Mouse (Mus musculus) liver, embryonic 14.5 days (tissue): ENCODE results near the gene Acat2. TPM values are rescaled to one million over a fixed set of nuclear protein-coding genes. Genes with fewer than 3 reads are reported as not detected.
A peak's percentile ranks its signal among the peaks of the same experiment; 100 is the strongest.
"Not testable (repeated sequence)": the region's sequence is repeated elsewhere in the genome, so short reads cannot be mapped to it uniquely, and the experiment has no call there.

Experiments used
- ATAC-seq: fragments of 200-750 bp; cut with Nextera tagmentation; 2 replicates; pipeline ENCODE4 v1.8.0; 2017; ENCODE audit warnings: moderate number of reproducible peaks, mild to moderate bottlenecking, moderate library complexity; ENCODE audit not compliant: insufficient read depth
- DNase-seq, 3 experiments: peaks; one replicate each; pipeline ENCODE4 v3.0.0-alpha.2; 2012 to 2013; ENCODE audit warnings: low read depth in 3 of 3, low spot score in 3 of 3
- H3K27ac ChIP-seq: fragments of 300-500 bp; sonication (generic); 2 replicates; pipeline ENCODE4 v1.5.1; 2014; ENCODE audit warnings: moderate library complexity, mild to moderate bottlenecking, control low read depth, inconsistent platforms
- H3K27me3 ChIP-seq: fragments of 300-500 bp; sonication (generic); 2 replicates; pipeline ENCODE4 v1.6.1; 2014; ENCODE audit warnings: mild to moderate bottlenecking, low read length, moderate library complexity; ENCODE audit not compliant: control insufficient read depth, insufficient read depth
- H3K36me3 ChIP-seq: fragments of 300-500 bp; sonication (generic); replicated peaks from 2 replicates; pipeline ENCODE4 v1.6.1; 2014; ENCODE audit warnings: low read depth; ENCODE audit not compliant: control insufficient read depth, insufficient read depth
- H3K4me1 ChIP-seq, 2 experiments: fragments of 200-500 bp in 1 of 2; fragments of 300-500 bp in 1 of 2; sonication (generic) in 1 of 2; replicated peaks; 2 replicates each; pipeline ENCODE4 v1.6.1; 2012 to 2014; ENCODE audit warnings: antibody characterized with exemption in 1 of 2, inconsistent platforms in 1 of 2, low read length in 1 of 2; ENCODE audit not compliant: control insufficient read depth in 2 of 2, insufficient read depth in 2 of 2
- H3K4me2 ChIP-seq: fragments of 300-500 bp; sonication (generic); 2 replicates; pipeline ENCODE4 v1.6.1; 2014; ENCODE audit warnings: low read depth, mild to moderate bottlenecking, control low read depth, moderate library complexity
- H3K4me3 ChIP-seq, 2 experiments: fragments of 200-500 bp in 1 of 2; fragments of 300-500 bp in 1 of 2; sonication (generic) in 1 of 2; 2 replicates each; pipeline ENCODE4 v1.5.1; 2012 to 2014; ENCODE audit warnings: low read depth in 2 of 2, low read length in 2 of 2, mild to moderate bottlenecking in 2 of 2, control low read depth in 1 of 2, inconsistent platforms in 1 of 2, moderate library complexity in 1 of 2; ENCODE audit not compliant: insufficient read depth in 1 of 2
- H3K9ac ChIP-seq: fragments of 300-500 bp; sonication (generic); replicated peaks from 2 replicates; pipeline ENCODE4 v1.6.1; 2014; ENCODE audit warnings: mild to moderate bottlenecking, control low read depth, moderate library complexity
- H3K9me3 ChIP-seq: fragments of 300-500 bp; sonication (generic); 2 replicates; pipeline ENCODE4 v1.6.1; 2016; ENCODE audit warnings: low read length, mixed read lengths; ENCODE audit not compliant: control insufficient read depth
- CTCF ChIP-seq: IDR thresholded peaks from 2 replicates; pipeline ENCODE4 v1.5.1; 2016; ENCODE audit warnings: antibody characterized with exemption, low read depth, control low read depth
- EP300 ChIP-seq: IDR thresholded peaks from 2 replicates; pipeline ENCODE4 v1.6.1; 2016; ENCODE audit warnings: antibody characterized with exemption, low read depth
- WGBS: fragments of 180-500 bp; shearing (Covaris S2); extraction: QIAGEN DNeasy Blood & Tissue Kit; methylation state at CpG from one replicate; pipeline ENCODE4 v1.1.7; 2014; ENCODE audit not compliant: insufficient replicate concordance; 5-methylcytosine and 5-hydroxymethylcytosine counted together
- polyA plus RNA-seq, 2 experiments: library from polyadenylated mRNA; depleted of rRNA in 1 of 2; stranded (reverse) in 1 of 2; unstranded in 1 of 2; fragments of >200 nt; fragmentation: Nextera tagmentation in 1 of 2; extraction: Ambion mirVana in 1 of 2; gene quantifications; 2 replicates each; pipeline versions ENCODE4 v1.2.1 to v1.2.3; 2012 to 2014

Acat2 gene
- polyA plus RNA-seq, 2 experiments, result 36.3 to 55.4 TPM

DNA sequence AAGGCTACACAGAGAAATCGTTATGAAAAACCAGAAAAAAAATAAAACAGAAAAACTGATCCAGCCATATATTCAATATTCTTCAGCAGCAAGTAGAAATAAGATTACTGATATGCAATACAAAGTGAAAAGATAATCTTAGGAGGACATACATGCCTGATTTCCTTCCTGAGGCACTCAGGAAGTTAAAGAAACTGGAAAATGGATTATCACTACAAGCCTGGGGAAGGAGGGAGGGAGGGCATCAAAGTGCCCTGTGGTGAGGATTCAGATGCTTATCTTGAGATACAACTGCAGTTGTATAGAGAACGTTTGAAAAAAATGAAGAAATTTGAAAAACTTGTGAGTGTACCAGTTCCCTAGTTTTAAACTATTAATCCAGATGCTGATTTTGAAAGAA, 23.4 kb upstream of the Acat2 start:
- no peak for DNase-seq
- peaks cover 57% of the 10 kb centered on the region for H3K36me3 ChIP-seq

DNA sequence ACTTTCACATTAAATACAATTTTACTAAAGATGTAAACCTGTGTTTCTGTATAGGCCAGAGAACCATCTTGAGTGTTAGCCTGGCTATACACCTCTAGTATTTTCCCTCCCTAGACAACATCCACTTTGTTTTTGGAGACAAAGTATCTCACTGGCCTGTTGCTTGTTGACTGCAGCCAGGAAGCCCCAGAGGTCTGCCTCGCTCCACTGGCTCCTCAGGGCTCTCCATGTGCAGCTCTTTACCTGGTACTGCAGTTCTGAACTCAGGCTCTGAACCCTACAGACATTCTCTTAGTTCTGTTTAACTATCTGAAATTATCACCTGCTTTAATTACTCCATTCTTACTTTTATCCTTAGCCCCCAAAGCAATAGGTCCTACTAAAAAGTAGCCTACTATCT, 18.0 kb upstream of the Acat2 start:
- WGBS, result 91% methylated on average over 1 of the region's 1 CpGs
- H3K9me3 ChIP-seq, result no peaks in the 10 kb centered on the region
- H3K4me3 ChIP-seq, result no peak overlapping the region
- H3K36me3 ChIP-seq, result peaks cover 67% of the 10 kb centered on the region
- no peaks in the 10 kb centered on the region for H3K27me3 ChIP-seq
- no peak overlapping the region for H3K27ac ChIP-seq
- ATAC-seq (no peak), DNase-seq (no peak)
- H3K4me2 ChIP-seq, result no peak overlapping the region
- no peaks in the 10 kb centered on the region for H3K4me1 ChIP-seq
- H3K9ac ChIP-seq, result no peak overlapping the region
- TF ChIP-seq CTCF (no peak), EP300 (no peak)

More for the DNA sequence above, 23.4 kb upstream of the Acat2 start:
- TF ChIP-seq EP300, result no peak
- no peak for TF ChIP-seq CTCF
- H3K27ac ChIP-seq, result no peak overlapping the region
- H3K9ac ChIP-seq, result no peak overlapping the region
- H3K9me3 ChIP-seq, result no peaks in the 10 kb centered on the region
- WGBS, result 21% methylated on average over 2 of the region's 2 CpGs
- no peak overlapping the region for H3K4me2 ChIP-seq
- H3K4me3 ChIP-seq, result no peak overlapping the region
- ATAC-seq, result no peak
- no peaks in the 10 kb centered on the region for H3K27me3 ChIP-seq
- 0 out of 4 replicates have a peak, but pooled peaks cover 0 to 2% of the 10 kb centered on the region in 2 experiments for H3K4me1 ChIP-seq

DNA sequence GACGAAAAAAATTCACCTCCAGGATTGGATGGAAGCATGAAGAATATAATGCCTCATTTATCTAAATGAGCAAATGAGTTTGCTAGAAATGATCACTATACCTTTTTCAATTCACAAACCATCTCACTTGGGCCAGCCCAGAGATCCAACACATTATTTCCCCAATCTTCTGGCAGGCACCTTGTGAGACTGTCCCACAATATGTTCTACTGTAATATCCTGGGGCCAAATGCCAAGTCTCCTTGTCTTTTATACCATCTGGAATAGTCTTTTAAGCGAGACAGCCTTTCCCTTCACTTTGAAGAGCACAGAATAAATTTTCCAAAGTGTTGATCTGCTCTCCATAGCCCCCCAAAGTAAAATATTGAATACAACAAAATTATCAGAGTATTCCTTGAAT, 13.3 kb upstream of the Acat2 start:
- ATAC-seq (no peak), DNase-seq (no peak)
- Histone ChIP-seq H3K4me1 (no peaks in the 10 kb centered on the region), H3K27ac (no peak overlapping the region), H3K9me3 (no peaks in the 10 kb centered on the region), H3K27me3 (no peaks in the 10 kb centered on the region), H3K4me3 (no peak overlapping the region), H3K36me3 (peaks cover 47% of the 10 kb centered on the region), H3K4me2 (no peak overlapping the region), H3K9ac (no peak overlapping the region)
- TF ChIP-seq EP300, result no peak
- TF ChIP-seq CTCF, result no peak
- WGBS, result 77% methylated on average over 2 of the region's 2 CpGs

DNA sequence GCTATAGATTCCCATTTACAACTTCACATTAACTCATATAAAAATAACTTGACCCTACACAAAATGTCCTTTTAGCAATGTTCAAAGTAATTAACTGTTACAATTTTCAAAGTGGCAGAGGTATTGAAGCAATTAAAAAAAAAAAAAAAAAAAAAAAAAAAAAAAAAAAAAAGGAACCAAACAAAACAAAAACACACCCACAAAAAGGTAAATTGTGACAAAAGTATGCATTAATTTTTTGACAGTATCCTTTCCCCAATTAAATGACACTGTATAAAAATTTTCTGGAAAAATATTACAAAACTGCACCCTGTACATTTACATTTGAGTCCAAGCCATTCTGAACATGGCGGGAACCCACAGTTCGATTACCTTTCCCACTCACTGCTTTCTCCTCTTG, 6.6 kb upstream of the Acat2 start:
- Histone ChIP-seq H3K9ac (no peak overlapping the region), H3K36me3 (peaks cover 31% of the 10 kb centered on the region), H3K27ac (no peak overlapping the region), H3K27me3 (no peaks in the 10 kb centered on the region), H3K4me3 (no peak overlapping the region), H3K4me2 (no peak overlapping the region), H3K4me1 (no peaks in the 10 kb centered on the region), H3K9me3 (no peaks in the 10 kb centered on the region)
- no peak for ATAC-seq
- TF ChIP-seq EP300, result no peak
- TF ChIP-seq CTCF, result no peak
- WGBS, result 79% methylated on average over 2 of the region's 2 CpGs
- no peak for DNase-seq

DNA sequence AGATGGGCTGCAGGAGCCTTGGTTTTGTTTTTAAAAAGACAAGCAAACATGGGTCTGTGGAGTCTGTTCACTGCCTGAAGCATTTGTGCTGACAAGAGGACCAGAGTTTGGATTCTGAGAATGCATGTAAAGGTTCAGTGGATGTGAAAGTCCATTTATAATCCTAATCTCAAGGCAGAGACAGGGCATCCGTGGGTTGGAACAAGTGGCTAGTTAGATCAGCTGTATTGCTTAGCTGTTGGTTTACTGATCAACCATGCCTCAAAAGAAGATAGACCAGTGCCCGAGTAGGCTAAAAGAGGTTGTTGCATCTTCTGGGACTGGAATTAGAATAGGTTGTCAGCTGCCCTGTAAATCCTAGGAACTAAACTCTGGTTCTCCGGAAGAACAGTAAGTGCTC, 2.9 kb upstream of the Acat2 start:
- TF ChIP-seq CTCF, result no peak
- TF ChIP-seq EP300, result no peak
- Histone ChIP-seq H3K4me2 (no peak overlapping the region), H3K27ac (no peak overlapping the region), H3K36me3 (peaks cover 26% of the 10 kb centered on the region), H3K9ac (no peak overlapping the region), H3K4me1 (peaks cover 5 to 8% of the 10 kb centered on the region in 2 experiments), H3K9me3 (no peaks in the 10 kb centered on the region), H3K27me3 (no peaks in the 10 kb centered on the region), H3K4me3 (no peak overlapping the region)
- ATAC-seq (no peak), DNase-seq (no peak)
- 55% methylated on average over 3 of the region's 3 CpGs for WGBS

DNA sequence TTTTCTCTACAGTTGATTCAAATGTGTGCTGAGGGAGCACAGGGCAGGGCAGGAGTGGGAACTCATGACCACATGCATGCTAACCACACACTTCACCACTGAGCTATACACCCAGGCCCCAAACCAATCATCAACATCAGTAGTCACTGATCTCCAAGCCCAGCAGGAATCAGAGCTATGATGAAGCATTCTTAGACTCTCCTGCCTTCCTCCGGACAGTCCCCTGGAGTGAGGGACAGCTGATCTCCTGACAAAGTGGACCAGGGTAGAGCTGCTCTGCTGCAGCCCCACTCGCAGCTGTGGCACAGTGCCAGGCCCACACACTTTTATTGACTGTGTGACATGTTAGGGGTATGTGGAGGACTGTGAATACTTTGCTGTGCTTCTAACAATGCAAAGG, 1.2 kb downstream of the Acat2 start:
- not testable (repeated sequence) for H3K36me3 ChIP-seq, H3K27ac ChIP-seq, H3K4me2 ChIP-seq, H3K9me3 ChIP-seq, ATAC-seq, H3K9ac ChIP-seq, DNase-seq, H3K4me1 ChIP-seq, H3K27me3 ChIP-seq
- WGBS, result 29% methylated on average over 1 of the region's 2 CpGs
- H3K4me3 ChIP-seq, result peak overlapping the region in 1 of 2 experiments; percentile 28; a peak in 2 of 4 replicates
